Mouse (Mus musculus): ENCODE results near the gene Tgif2lx1.
"Not testable (repeated sequence)": the region's sequence is repeated elsewhere in the genome, so short reads cannot be mapped to it uniquely, and the experiment has no call there.

Tgif2lx1 gene

GRCm38 (mm10) chrX:118480637-118481036 lies at the start of gene Tgif2lx1:
TSS of gene Tgif2lx1 (minus strand) at chrX:118480737.
- DNase-seq (ENCODE audit: low spot score), result not testable (repeated sequence)
